Mouse (Mus musculus): ENCODE data around the gene Plce1. TPM values are rescaled to one million over a fixed set of nuclear protein-coding genes. Genes with fewer than 3 reads are reported as not detected.

The Plce1 gene
- polyA plus RNA-seq, 1 experiment, result not detected

- TF ChIP-seq POLR2A (IDR thresholded peaks at IDR 0.05; ENCODE audit: insufficient read depth, low read depth, low read length) (no peak), CTCF (IDR thresholded peaks at IDR 0.05; ENCODE audit: insufficient read depth, low read depth, low read length) (no peak)
- no peak overlapping the region for H3K4me3 ChIP-seq (ENCODE audit: insufficient read depth, low read depth, low read length)
- peaks cover 7% of the 10 kb centered on the region for H3K4me1 ChIP-seq (ENCODE audit: control insufficient read depth, insufficient read depth, low read length)
- peak overlapping the region; percentile 19; the same call in 1 of the 2 replicates for H3K27ac ChIP-seq (ENCODE audit: insufficient read depth, low read depth, low read length)
- WGBS, result 6% methylated on average over 2 of the region's 2 CpGs
Observed at GRCm38 (mm10) chr19:38778805-38779204, 297.9 kb downstream of the Plce1 start.

- Histone ChIP-seq H3K27ac (ENCODE audit: insufficient read depth, low read depth, low read length) (no peak overlapping the region), H3K4me1 (ENCODE audit: control insufficient read depth, insufficient read depth, low read length) (peaks cover 4% of the 10 kb centered on the region; the same call in 1 of the 2 replicates), H3K4me3 (ENCODE audit: insufficient read depth, low read depth, low read length) (no peak overlapping the region)
- TF ChIP-seq CTCF (IDR thresholded peaks at IDR 0.05; ENCODE audit: insufficient read depth, low read depth, low read length) (no peak), POLR2A (IDR thresholded peaks at IDR 0.05; ENCODE audit: insufficient read depth, low read depth, low read length) (no peak)
- 69% methylated on average over 9 of the region's 9 CpGs for WGBS
Observed at GRCm38 (mm10) chr19:38783542-38783941, 302.6 kb downstream of the Plce1 start.

- Histone ChIP-seq H3K4me1 (ENCODE audit: control insufficient read depth, insufficient read depth, low read length) (no peaks in the 10 kb centered on the region), H3K4me3 (ENCODE audit: insufficient read depth, low read depth, low read length) (no peak overlapping the region), H3K27ac (ENCODE audit: insufficient read depth, low read depth, low read length) (no peak overlapping the region)
- 65% methylated on average over 6 of the region's 6 CpGs for WGBS
- no peak for TF ChIP-seq POLR2A (IDR thresholded peaks at IDR 0.05; ENCODE audit: insufficient read depth, low read depth, low read length)
- TF ChIP-seq CTCF (IDR thresholded peaks at IDR 0.05; ENCODE audit: insufficient read depth, low read depth, low read length), result no peak
Observed at GRCm38 (mm10) chr19:38787756-38788155, 306.8 kb downstream of the Plce1 start.

GRCm38 (mm10) chr19:38793563-38794045 is 312.7 kb downstream of the Plce1 start:
- no peak for TF ChIP-seq POLR2A (IDR thresholded peaks at IDR 0.05; ENCODE audit: insufficient read depth, low read depth, low read length)
- no peak for TF ChIP-seq CTCF (IDR thresholded peaks at IDR 0.05; ENCODE audit: insufficient read depth, low read depth, low read length)
- Histone ChIP-seq H3K4me1 (ENCODE audit: control insufficient read depth, insufficient read depth, low read length) (no peaks in the 10 kb centered on the region), H3K4me3 (ENCODE audit: insufficient read depth, low read depth, low read length) (no peak overlapping the region), H3K27ac (ENCODE audit: insufficient read depth, low read depth, low read length) (no peak overlapping the region)
- WGBS, result 74% methylated on average over 7 of the region's 7 CpGs

- WGBS, result 89% methylated on average over 5 of the region's 5 CpGs
- Histone ChIP-seq H3K27ac (ENCODE audit: insufficient read depth, low read depth, low read length) (no peak overlapping the region), H3K4me1 (ENCODE audit: control insufficient read depth, insufficient read depth, low read length) (no peaks in the 10 kb centered on the region), H3K4me3 (ENCODE audit: insufficient read depth, low read depth, low read length) (no peak overlapping the region)
- TF ChIP-seq CTCF (IDR thresholded peaks at IDR 0.05; ENCODE audit: insufficient read depth, low read depth, low read length) (no peak), POLR2A (IDR thresholded peaks at IDR 0.05; ENCODE audit: insufficient read depth, low read depth, low read length) (no peak)
Observed at GRCm38 (mm10) chr19:38796546-38796945, 315.6 kb downstream of the Plce1 start.

GRCm38 (mm10) chr19:38798291-38798690 is 317.4 kb downstream of the Plce1 start:
- H3K27ac ChIP-seq (ENCODE audit: insufficient read depth, low read depth, low read length), result no peak overlapping the region
- no peak overlapping the region for H3K4me3 ChIP-seq (ENCODE audit: insufficient read depth, low read depth, low read length)
- no peaks in the 10 kb centered on the region for H3K4me1 ChIP-seq (ENCODE audit: control insufficient read depth, insufficient read depth, low read length)
- WGBS, result 49% methylated on average over 1 of the region's 1 CpGs
- no peak for TF ChIP-seq CTCF (IDR thresholded peaks at IDR 0.05; ENCODE audit: insufficient read depth, low read depth, low read length)
- no peak for TF ChIP-seq POLR2A (IDR thresholded peaks at IDR 0.05; ENCODE audit: insufficient read depth, low read depth, low read length)

GRCm38 (mm10) chr19:38798801-38799200 is 317.9 kb downstream of the Plce1 start:
- TF ChIP-seq CTCF (IDR thresholded peaks at IDR 0.05; ENCODE audit: insufficient read depth, low read depth, low read length) (no peak), POLR2A (IDR thresholded peaks at IDR 0.05; ENCODE audit: insufficient read depth, low read depth, low read length) (no peak)

GRCm38 (mm10) chr19:38818191-38818590 is 337.3 kb downstream of the Plce1 start:
- 24% methylated on average over 8 of the region's 8 CpGs for WGBS
- no peak for TF ChIP-seq POLR2A (IDR thresholded peaks at IDR 0.05; ENCODE audit: insufficient read depth, low read depth, low read length)
- TF ChIP-seq CTCF (IDR thresholded peaks at IDR 0.05; ENCODE audit: insufficient read depth, low read depth, low read length), result no peak
- Histone ChIP-seq H3K4me1 (ENCODE audit: control insufficient read depth, insufficient read depth, low read length) (no peaks in the 10 kb centered on the region), H3K4me3 (ENCODE audit: insufficient read depth, low read depth, low read length) (no peak overlapping the region), H3K27ac (ENCODE audit: insufficient read depth, low read depth, low read length) (no peak overlapping the region)

More at GRCm38 (mm10) chr19:38798801-38799200, 317.9 kb downstream of the Plce1 start:
- WGBS, result 34% methylated on average over 6 of the region's 6 CpGs
- H3K27ac ChIP-seq (ENCODE audit: insufficient read depth, low read depth, low read length), result no peak overlapping the region
- H3K4me1 ChIP-seq (ENCODE audit: control insufficient read depth, insufficient read depth, low read length), result no peaks in the 10 kb centered on the region
- no peak overlapping the region for H3K4me3 ChIP-seq (ENCODE audit: insufficient read depth, low read depth, low read length)

- peak; percentile 53; the same call in 1 of the 2 replicates for TF ChIP-seq POLR2A (IDR thresholded peaks at IDR 0.05; ENCODE audit: insufficient read depth, low read depth, low read length)
- peak; percentile 98 for TF ChIP-seq CTCF (IDR thresholded peaks at IDR 0.05; ENCODE audit: insufficient read depth, low read depth, low read length)
- Histone ChIP-seq H3K27ac (ENCODE audit: insufficient read depth, low read depth, low read length) (peak within 1 kb of the TSS; percentile 14; the same call in 1 of the 2 replicates), H3K4me1 (ENCODE audit: control insufficient read depth, insufficient read depth, low read length) (no peaks in the 10 kb centered on the region), H3K4me3 (ENCODE audit: insufficient read depth, low read depth, low read length) (peak within 1 kb of the TSS; percentile 85)
- WGBS, result under 1% methylated on average over 38 of the region's 38 CpGs
Observed at GRCm38 (mm10) chr19:38818766-38819426, 338.0 kb downstream of the Plce1 start, which contains the start of gene Noc3l. Gene Noc3l (minus strand): TSS chr19:38819237.

Measured in olfactory bulb, adult 2 months (tissue).